Mouse (Mus musculus) CH12.LX (cell line): ENCODE results near the gene Eps8l3. TPM values are rescaled to one million over a fixed set of nuclear protein-coding genes. Genes with fewer than 3 reads are reported as not detected.

Experiments
- DNase-seq: peaks from one replicate; pipeline ENCODE4 v3.0.0-alpha.2; 2013; ENCODE audit errors: extremely low read depth
- H3K27ac ChIP-seq: 2 replicates; pipeline ENCODE4 v1.5.1; 2012; ENCODE audit warnings: low read depth, mild to moderate bottlenecking, control low read depth, moderate library complexity; ENCODE audit not compliant: insufficient read depth
- H3K27me3 ChIP-seq: replicated peaks from 2 replicates; pipeline ENCODE3; 2012; ENCODE audit warnings: inconsistent platforms
- H3K36me3 ChIP-seq, 2 experiments: replicated peaks in 1 of 2; 2 replicates each; pipeline versions ENCODE3 to v1.6.1; 2012; ENCODE audit warnings: inconsistent platforms in 1 of 2, low read length in 1 of 2, mild to moderate bottlenecking in 1 of 2, mixed read lengths in 1 of 2, moderate library complexity in 1 of 2; ENCODE audit not compliant: control insufficient read depth in 1 of 2, insufficient read depth in 1 of 2
- H3K4me1 ChIP-seq, 2 experiments: 2 replicates each; pipeline ENCODE4 v1.6.1; 2012; ENCODE audit warnings: inconsistent platforms in 1 of 2, moderate library complexity in 1 of 2; ENCODE audit not compliant: insufficient read depth in 2 of 2, control insufficient read depth in 1 of 2
- H3K4me2 ChIP-seq: 2 replicates; pipeline ENCODE4 v1.6.1; 2012; ENCODE audit warnings: low read depth, mild to moderate bottlenecking, control low read depth; ENCODE audit not compliant: poor library complexity, insufficient read depth, severe bottlenecking
- H3K4me3 ChIP-seq, 3 experiments: fragments of 150-350 bp in 1 of 3; sonication (generic) in 1 of 3; replicated peaks in 1 of 3; 2 replicates each; pipeline versions ENCODE3 to v1.5.1; 2011 to 2012; ENCODE audit warnings: low read depth in 2 of 3, low read length in 2 of 3, mild to moderate bottlenecking in 2 of 3, moderate library complexity in 2 of 3, control low read depth in 1 of 3, improper control_type of control experiment in 1 of 3, inconsistent platforms in 1 of 3, mixed read lengths in 1 of 3; ENCODE audit not compliant: poor library complexity in 1 of 3
- H3K79me2 ChIP-seq: replicated peaks from 2 replicates; pipeline ENCODE4 v1.6.1; 2012; ENCODE audit warnings: mild to moderate bottlenecking, moderate library complexity; ENCODE audit not compliant: control insufficient read depth, poor library complexity, insufficient read depth, severe bottlenecking; ENCODE audit errors: extremely low read depth
- H3K9ac ChIP-seq: 2 replicates; pipeline ENCODE4 v1.6.1; 2012; ENCODE audit warnings: low read depth, mild to moderate bottlenecking, control low read depth, moderate library complexity; ENCODE audit not compliant: insufficient read depth
- H3K9me3 ChIP-seq: replicated peaks from 2 replicates; pipeline ENCODE3; 2012; ENCODE audit warnings: low read length, inconsistent platforms, mixed read lengths
- BHLHE40 ChIP-seq: IDR thresholded peaks from 2 replicates; pipeline ENCODE4 v1.6.1; 2011; ENCODE audit warnings: mild to moderate bottlenecking, low read depth, low read length, improper control_type of control experiment
- CHD1 ChIP-seq: IDR thresholded peaks from 2 replicates; pipeline ENCODE4 v1.6.1; 2012; ENCODE audit warnings: low read depth, low read length, improper control_type of control experiment, inconsistent platforms
- CHD2 ChIP-seq: IDR thresholded peaks from 2 replicates; pipeline ENCODE4 v1.6.1; 2011; ENCODE audit warnings: low read length, improper control_type of control experiment
- CTCF ChIP-seq, 2 experiments: IDR thresholded peaks in 1 of 2; conservative IDR thresholded peaks in 1 of 2; 2 replicates each; pipeline ENCODE4 v1.5.1; 2011 to 2012; ENCODE audit warnings: low read depth in 2 of 2, low read length in 2 of 2, improper control_type of control experiment in 1 of 2, inconsistent platforms in 1 of 2, mild to moderate bottlenecking in 1 of 2, moderate library complexity in 1 of 2
- E2F4 ChIP-seq: IDR thresholded peaks from 2 replicates; pipeline ENCODE4 v1.6.1; 2011; ENCODE audit warnings: low read depth, low read length, improper control_type of control experiment; ENCODE audit not compliant: insufficient replicate concordance
- EP300 ChIP-seq: IDR thresholded peaks from 2 replicates; pipeline ENCODE4 v1.6.1; 2011; ENCODE audit warnings: low read length, improper control_type of control experiment
- ETS1 ChIP-seq: conservative IDR thresholded peaks from 2 replicates; pipeline ENCODE4 v1.6.1; 2012; ENCODE audit warnings: low read depth, mild to moderate bottlenecking, inconsistent platforms, low read length, improper control_type of control experiment, moderate library complexity
- GABPA ChIP-seq: IDR thresholded peaks from 2 replicates; pipeline ENCODE4 v1.6.1; 2012; ENCODE audit warnings: low read depth, low read length, improper control_type of control experiment, inconsistent platforms; ENCODE audit not compliant: insufficient replicate concordance
- IRF4 ChIP-seq: IDR thresholded peaks from 2 replicates; pipeline ENCODE4 v1.6.1; 2014; ENCODE audit warnings: low read depth, mild to moderate bottlenecking, inconsistent platforms, low read length, improper control_type of control experiment
- JUN ChIP-seq: IDR thresholded peaks from 2 replicates; pipeline ENCODE4 v1.6.1; 2011; ENCODE audit warnings: low read depth, mild to moderate bottlenecking, low read length, improper control_type of control experiment, moderate library complexity; ENCODE audit not compliant: insufficient read depth
- JUND ChIP-seq: conservative IDR thresholded peaks from 2 replicates; pipeline ENCODE4 v1.6.1; 2011; ENCODE audit warnings: low read depth, low read length, improper control_type of control experiment
- MAFK ChIP-seq: IDR thresholded peaks from 2 replicates; pipeline ENCODE4 v1.6.1; 2011; ENCODE audit warnings: low read length, improper control_type of control experiment; ENCODE audit not compliant: insufficient replicate concordance
- MAZ ChIP-seq: IDR thresholded peaks from 2 replicates; pipeline ENCODE4 v1.6.1; 2012; ENCODE audit warnings: low read depth, mild to moderate bottlenecking, inconsistent platforms, low read length, improper control_type of control experiment, moderate library complexity
- MEF2A ChIP-seq: IDR thresholded peaks from 2 replicates; pipeline ENCODE4 v1.6.1; 2014; ENCODE audit warnings: low read depth, mild to moderate bottlenecking, inconsistent platforms, low read length, improper control_type of control experiment, borderline replicate concordance
- MXI1 ChIP-seq: IDR thresholded peaks from 2 replicates; pipeline ENCODE4 v1.6.1; 2011; ENCODE audit warnings: mild to moderate bottlenecking, low read depth, low read length, improper control_type of control experiment
- POLR2A ChIP-seq: IDR thresholded peaks from 2 replicates; pipeline ENCODE4 v1.6.1; 2011; ENCODE audit warnings: low read depth, mild to moderate bottlenecking, improper control_type of control experiment, low read length
- POLR2AphosphoS2 ChIP-seq: IDR thresholded peaks from 2 replicates; pipeline ENCODE4 v1.6.1; 2011; ENCODE audit warnings: low read depth, low read length, improper control_type of control experiment
- RAD21 ChIP-seq: IDR thresholded peaks from 2 replicates; pipeline ENCODE4 v1.6.1; 2011; ENCODE audit warnings: low read depth, mild to moderate bottlenecking, low read length, improper control_type of control experiment, moderate library complexity
- RCOR1 ChIP-seq: conservative IDR thresholded peaks from 2 replicates; pipeline ENCODE4 v1.6.1; 2012; ENCODE audit warnings: low read depth, mild to moderate bottlenecking, inconsistent platforms, low read length, improper control_type of control experiment
- SIN3A ChIP-seq: IDR thresholded peaks from 2 replicates; pipeline ENCODE4 v1.6.1; 2012; ENCODE audit warnings: low read length, improper control_type of control experiment, inconsistent platforms
- SMC3 ChIP-seq: IDR thresholded peaks from 2 replicates; pipeline ENCODE4 v1.6.1; 2011; ENCODE audit warnings: low read depth, low read length, improper control_type of control experiment
- TCF12 ChIP-seq: IDR thresholded peaks from 2 replicates; pipeline ENCODE4 v1.6.1; 2014; ENCODE audit warnings: low read depth, mild to moderate bottlenecking, inconsistent platforms, low read length, improper control_type of control experiment
- UBTF ChIP-seq: IDR thresholded peaks from 2 replicates; pipeline ENCODE4 v1.6.1; 2012; ENCODE audit warnings: low read depth, mild to moderate bottlenecking, inconsistent platforms, low read length, improper control_type of control experiment, moderate library complexity
- USF2 ChIP-seq: conservative IDR thresholded peaks from 2 replicates; pipeline ENCODE4 v1.6.1; 2011; ENCODE audit warnings: low read depth, low read length, improper control_type of control experiment
- ZKSCAN1 ChIP-seq: IDR thresholded peaks from 2 replicates; pipeline ENCODE4 v1.6.1; 2012; ENCODE audit warnings: low read depth, inconsistent platforms, low read length, improper control_type of control experiment, borderline replicate concordance
- ZMIZ1 ChIP-seq: IDR thresholded peaks from 2 replicates; pipeline ENCODE4 v1.6.1; 2012; ENCODE audit warnings: low read depth, mild to moderate bottlenecking, inconsistent platforms, low read length, improper control_type of control experiment
- dilution Hi-C: fragments of 300-500 bp; cut with MboI; formaldehyde crosslinking; loops from 2 replicates; pipeline ENCODE4 v1.14.3; 2020; ENCODE audit warnings: low sequenced_read_pairs; ENCODE audit not compliant: extremely low pct_unique_long_range_greater_than_20kb, extremely low pct_ligation_motif_present
- in situ Hi-C: fragments of 300-500 bp; cut with MboI; formaldehyde crosslinking; loops from 3 replicates; pipeline ENCODE4 v1.14.3; 2019; ENCODE audit warnings: low sequenced_read_pairs, low pct_ligation_motif_present, low pct_unique_long_range_greater_than_20kb, mixed read lengths
- polyA plus RNA-seq: library from polyadenylated mRNA; unstranded; fragments of >175 nt; gene quantifications from 2 replicates; pipeline ENCODE4 v1.2.1, GENCODE M21; 2012; ENCODE audit warnings: low read depth; ENCODE audit not compliant: insufficient read length
- total RNA-seq, 2 experiments: library from RNA; depleted of rRNA; stranded (reverse); fragments of 300-350 nt in 1 of 2; fragments of >200 nt in 1 of 2; gene quantifications; 2 replicates each; pipeline ENCODE4 v1.2.3; 2012 to 2014

The Eps8l3 gene
- total and polyA plus RNA-seq, 3 experiments: not detected

DNA sequence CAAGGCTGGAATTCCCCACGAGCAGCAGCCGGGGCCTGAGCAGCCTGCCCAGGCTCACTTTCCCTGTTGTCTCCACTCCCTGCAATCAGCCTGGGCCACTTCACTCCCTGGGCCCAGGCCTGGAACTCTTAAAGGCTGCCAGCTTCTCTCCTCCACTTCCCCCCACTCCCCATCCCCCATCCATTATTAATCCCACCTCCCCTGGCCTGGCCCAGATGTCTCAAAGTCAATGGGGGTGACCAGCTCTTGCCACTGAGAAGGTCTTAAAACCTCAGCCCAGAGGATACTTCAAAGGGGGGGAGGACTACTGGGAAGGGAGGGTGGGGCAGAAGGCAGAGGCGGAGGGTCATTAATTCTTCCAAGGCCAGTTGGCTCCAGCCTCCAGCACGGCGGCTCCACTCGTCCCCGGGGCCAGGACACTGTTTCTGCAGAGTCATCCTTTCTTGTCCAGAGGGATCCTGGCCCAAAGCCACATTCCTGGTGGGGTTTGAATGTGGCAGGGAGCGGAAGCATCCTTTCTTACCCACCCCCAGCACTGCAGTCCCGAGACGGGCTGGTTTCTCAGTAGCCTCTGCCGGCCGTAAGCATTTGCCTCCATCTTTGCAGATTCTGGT, 26.5 kb upstream of the Eps8l3 start:
- Histone ChIP-seq H3K9me3 (no peaks in the 10 kb centered on the region), H3K27ac (no peak overlapping the region), H3K36me3 (no peaks in the 10 kb centered on the region), H3K4me1 (peaks cover 29 to 71% of the 10 kb centered on the region in 2 experiments), H3K79me2 (no peaks in the 10 kb centered on the region), H3K4me3 (no peak overlapping the region), H3K9ac (no peak overlapping the region), H3K4me2 (no peak overlapping the region), H3K27me3 (no peaks in the 10 kb centered on the region)
- TF ChIP-seq RAD21 (no peak), CHD1 (no peak), SMC3 (no peak), BHLHE40 (no peak), RCOR1 (no peak), MAZ (no peak), ZKSCAN1 (no peak), E2F4 (no peak), GABPA (no peak), JUN (no peak), POLR2AphosphoS2 (no peak), MXI1 (no peak), IRF4 (no peak), CTCF (conservative IDR thresholded peaks at IDR 0.05 in 1 of 2, IDR thresholded peaks at IDR 0.05 in 1 of 2; ENCODE audit: low read depth in 2 of 2, low read length in 2 of 2) (no peak), CHD2 (no peak), POLR2A (no peak), JUND (no peak)
- in situ Hi-C loops: no loop called here
- dilution Hi-C loops: no loop called here
- DNase-seq: no peak

DNA sequence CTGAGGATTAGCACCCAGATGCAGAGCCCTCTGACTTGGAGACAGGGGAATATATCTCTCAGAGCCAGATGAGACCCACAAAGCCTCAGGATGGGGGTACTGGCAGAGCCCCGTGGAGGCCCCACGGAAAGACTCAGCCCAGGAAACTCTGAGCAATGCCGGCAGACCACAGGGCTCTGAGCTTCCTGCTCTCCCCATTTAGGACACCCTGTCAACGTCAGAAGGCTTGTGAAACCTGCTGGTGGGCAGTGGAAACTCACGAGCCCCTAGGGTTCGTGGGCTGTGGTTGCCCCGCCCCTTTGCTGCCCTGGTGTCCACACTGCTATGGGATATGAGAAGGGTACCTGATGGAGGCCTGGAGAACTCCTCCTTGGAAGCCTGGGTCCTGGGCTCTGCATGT, 24.2 kb upstream of the Eps8l3 start:
- H3K9ac ChIP-seq: no peak overlapping the region
- H3K4me3 ChIP-seq: no peak overlapping the region
- in situ Hi-C loops: no loop called here
- no peaks in the 10 kb centered on the region for H3K36me3 ChIP-seq
- no peaks in the 10 kb centered on the region for H3K9me3 ChIP-seq
- TF ChIP-seq BHLHE40 (peak; percentile 24; the same call in 1 of the 2 replicates), CTCF (conservative IDR thresholded peaks at IDR 0.05 in 1 of 2, IDR thresholded peaks at IDR 0.05 in 1 of 2; ENCODE audit: low read depth in 2 of 2, low read length in 2 of 2) (no peak), IRF4 (0 out of 2 replicates have a peak, but pooled peaks have one; percentile 15), RAD21 (no peak), MAFK (no peak), JUN (no peak), POLR2A (no peak), SIN3A (no peak), UBTF (no peak), SMC3 (no peak), GABPA (no peak), TCF12 (no peak; the same call in 1 of the 2 replicates), E2F4 (no peak), ZMIZ1 (no peak), ZKSCAN1 (no peak), MEF2A (0 out of 2 replicates have a peak, but pooled peaks have one; percentile 24), EP300 (peak; percentile 60), USF2 (no peak), ETS1 (peak; percentile 62; the same call in 1 of the 2 replicates)
- no peak overlapping the region for H3K4me2 ChIP-seq
- no peaks in the 10 kb centered on the region for H3K27me3 ChIP-seq
- dilution Hi-C loops: no loop called here
- H3K4me1 ChIP-seq: peaks cover 27 to 55% of the 10 kb centered on the region in 2 experiments
- H3K27ac ChIP-seq: no peak overlapping the region
- no peak for DNase-seq
- H3K79me2 ChIP-seq: no peaks in the 10 kb centered on the region
